Mouse (Mus musculus) ES-E14 (cell line): ENCODE measurements around the gene Dapl1.

Experiments used
- CHD2 ChIP-seq: IDR thresholded peaks from 2 replicates; pipeline ENCODE4 v1.6.1; 2014; ENCODE audit warnings: mild to moderate bottlenecking, low read depth, low read length, inconsistent platforms
- HCFC1 ChIP-seq: IDR thresholded peaks from 2 replicates; pipeline ENCODE4 v1.6.1; 2012; ENCODE audit warnings: low read length, inconsistent platforms, borderline replicate concordance; ENCODE audit not compliant: insufficient read depth
- ZNF384 ChIP-seq: IDR thresholded peaks from 2 replicates; pipeline ENCODE4 v1.6.1; 2012; ENCODE audit warnings: low read depth, low read length, inconsistent platforms

DNA sequence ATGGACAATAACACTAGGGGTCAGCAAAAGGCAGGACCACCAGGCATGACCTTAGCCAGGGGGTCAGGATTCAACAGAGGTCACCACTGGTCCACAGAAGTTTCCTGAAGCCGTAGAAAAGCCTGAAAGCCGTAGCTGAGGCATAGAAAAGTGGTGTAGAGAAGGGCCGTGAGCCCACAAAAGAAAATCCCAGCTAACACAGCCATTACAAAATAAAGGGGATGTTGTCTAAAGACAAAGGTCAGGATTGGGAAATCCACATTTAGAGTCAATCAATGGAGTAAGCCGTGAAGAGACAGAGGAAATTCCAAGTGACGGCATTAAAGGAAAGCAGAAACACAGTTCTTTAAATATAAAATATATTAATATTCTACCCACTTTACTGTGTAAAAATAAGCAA is 18.8 kb upstream of the Dapl1 start:
- TF ChIP-seq HCFC1 (no peak), ZNF384 (no peak), CHD2 (no peak)
